Comparison of ENCODE assay signal across 15 mouse cellular contexts in the genomic region with DNA sequence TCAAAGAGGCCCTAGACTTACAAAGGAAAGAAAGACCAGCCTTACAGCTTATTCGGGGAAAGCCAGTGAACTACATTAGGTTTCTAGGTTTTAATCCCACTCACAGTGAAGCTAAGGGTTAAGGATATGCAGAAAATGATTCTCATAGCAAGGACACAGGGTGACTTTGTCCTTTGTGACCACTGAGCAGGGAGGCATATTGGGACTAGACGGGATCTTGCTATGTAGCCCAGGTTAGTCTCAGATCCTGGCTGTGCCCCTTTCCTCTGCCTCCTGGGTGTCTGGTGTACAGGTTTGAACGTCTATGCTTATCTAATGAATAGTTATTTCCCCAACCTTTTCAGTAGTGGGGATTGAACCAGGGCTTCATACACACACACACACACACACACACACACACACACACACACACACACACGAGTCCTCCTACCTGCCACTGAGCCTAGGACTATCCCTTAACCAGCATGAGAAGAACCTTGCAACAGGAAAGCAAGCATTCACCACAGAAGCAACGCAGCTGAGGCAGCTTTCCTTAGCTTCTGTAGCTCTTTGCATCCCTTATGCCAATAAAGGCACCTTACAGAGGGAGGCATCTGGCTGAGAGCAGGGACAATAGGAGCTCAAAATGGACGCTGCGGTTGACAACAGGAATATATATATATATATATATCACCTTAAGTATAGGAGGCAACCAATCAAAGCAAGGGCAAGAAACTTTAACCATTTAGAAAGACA. TPM values are rescaled to one million over a fixed set of nuclear protein-coding genes. Genes with fewer than 3 reads are reported as not detected.
DNase-seq lines count a peak whose midpoint lies in the region; ATAC-seq and TF ChIP-seq lines count a peak whose summit lies in the region.
"Had no signal": no experiment of that assay in that cellular context is flagged by ENCODE, and none has a peak within 500 bp of the region (broad histone marks: within the 10 kb centered on the region; RNA-seq: fewer than 3 reads in every experiment).

No protein-coding gene starts in this region.

- H3K4me2 ChIP-seq in heart, embryonic 11.5 days, result no peak overlapping the region
- no peak overlapping the region for H3K4me2 ChIP-seq in forebrain, embryonic 15.5 days (replicated peaks)
- peak overlapping the region; percentile 16; the same call in 1 of the 2 replicates for H3K4me2 ChIP-seq in midbrain, embryonic 12.5 days (replicated peaks)

- H3K27me3 ChIP-seq in heart, embryonic 11.5 days (ENCODE audit: control insufficient read depth, insufficient read depth, low read length), result no peaks in the 10 kb centered on the region
- H3K27me3 ChIP-seq in ES-Bruce4 (ENCODE audit: control insufficient read depth, insufficient read depth, low read length, poor library complexity, severe bottlenecking), result no peaks in the 10 kb centered on the region
- H3K27me3 ChIP-seq in forebrain, embryonic 15.5 days, result no peaks in the 10 kb centered on the region
- 0 out of 2 replicates have a peak, but pooled peaks cover 3% of the 10 kb centered on the region for H3K27me3 ChIP-seq in midbrain, embryonic 12.5 days

- TF ChIP-seq EP300 in ES-Bruce4 (IDR thresholded peaks at IDR 0.05; ENCODE audit: insufficient read depth, low read depth, low read length), result no peak

- peaks cover 6% of the 10 kb centered on the region; the same call in 1 of the 2 replicates for H3K4me1 ChIP-seq in heart, embryonic 11.5 days (ENCODE audit: control insufficient read depth, insufficient read depth, low read length)
- H3K4me1 ChIP-seq in ES-Bruce4 (ENCODE audit: control insufficient read depth, insufficient read depth, low read length), result peaks cover 3% of the 10 kb centered on the region
- H3K4me1 ChIP-seq in forebrain, embryonic 15.5 days, result peaks cover 17% of the 10 kb centered on the region
- H3K4me1 ChIP-seq in midbrain, embryonic 12.5 days, result peaks cover 26% of the 10 kb centered on the region

- WGBS in heart, embryonic 11.5 days (ENCODE audit: insufficient replicate concordance), result 36% methylated on average over 7 of the region's 7 CpGs
- 15% methylated on average over 7 of the region's 7 CpGs for WGBS in forebrain, embryonic 15.5 days
- 6% methylated on average over 7 of the region's 7 CpGs for WGBS in midbrain, embryonic 12.5 days

- H3K4me3 ChIP-seq in heart, embryonic 11.5 days (ENCODE audit: low read depth, low read length), result no peak overlapping the region
- H3K4me3 ChIP-seq in ES-Bruce4 (ENCODE audit: low read depth, low read length), result no peak overlapping the region
- H3K4me3 ChIP-seq in forebrain, embryonic 15.5 days, result no peak overlapping the region
- no peak overlapping the region for H3K4me3 ChIP-seq in midbrain, embryonic 12.5 days
- H3K4me3 ChIP-seq: erythroblast, embryonic 14.5 days had no signal

- TF ChIP-seq CTCF in ES-Bruce4 (IDR thresholded peaks at IDR 0.05; ENCODE audit: low read depth, low read length), result no peak

- TF ChIP-seq POLR2A in ES-Bruce4 (IDR thresholded peaks at IDR 0.05; ENCODE audit: insufficient read depth, low read length), result no peak

- no peak for DNase-seq in heart, adult 18-20 months
- DNase-seq in urinary bladder, postnatal 36 days (ENCODE audit: low spot score in 2 of 2), result no peak
- no peak for DNase-seq in ovary, postnatal 10 days (ENCODE audit: low spot score)
- no peak for DNase-seq in gastrocnemius, postnatal 10 days
- DNase-seq: adrenal gland, adult 8-10 months; thymus, postnatal 4 days had no signal

- no peak overlapping the region for H3K9ac ChIP-seq in heart, embryonic 11.5 days (ENCODE audit: low read depth, low read length)
- H3K9ac ChIP-seq in ES-Bruce4 (ENCODE audit: low read depth, poor library complexity, severe bottlenecking), result 0 out of 2 replicates have a peak overlapping the region, but pooled peaks have one; percentile 3
- no peak overlapping the region for H3K9ac ChIP-seq in forebrain, embryonic 15.5 days (replicated peaks)
- no peak overlapping the region for H3K9ac ChIP-seq in midbrain, embryonic 12.5 days (replicated peaks)

- ATAC-seq in heart, embryonic 11.5 days (replicated peaks; ENCODE audit: insufficient number of reproducible peaks, low FRiP score, low TSS enrichment), result no peak
- 0 out of 2 replicates have a peak, but pooled peaks have one; percentile 28 for ATAC-seq in forebrain, embryonic 15.5 days (replicated peaks)
- ATAC-seq in midbrain, embryonic 12.5 days (ENCODE audit: low FRiP score, low read depth), result no peak; the same call in none of the 2 replicates

- no peaks in the 10 kb centered on the region for H3K36me3 ChIP-seq in heart, embryonic 11.5 days (ENCODE audit: control insufficient read depth, insufficient read depth, low read length)
- 0 out of 2 replicates have a peak, but pooled peaks cover 3% of the 10 kb centered on the region for H3K36me3 ChIP-seq in ES-Bruce4 (ENCODE audit: control insufficient read depth, insufficient read depth, low read length, poor library complexity, severe bottlenecking)
- H3K36me3 ChIP-seq in forebrain, embryonic 15.5 days, result no peaks in the 10 kb centered on the region
- no peaks in the 10 kb centered on the region for H3K36me3 ChIP-seq in midbrain, embryonic 12.5 days

- peaks cover 5% of the 10 kb centered on the region for H3K9me3 ChIP-seq in heart, embryonic 11.5 days (replicated peaks; ENCODE audit: control insufficient read depth, low read length)
- no peaks in the 10 kb centered on the region for H3K9me3 ChIP-seq in ES-Bruce4 (replicated peaks; ENCODE audit: control insufficient read depth, insufficient read depth, low read length, poor library complexity, severe bottlenecking)
- no peaks in the 10 kb centered on the region for H3K9me3 ChIP-seq in forebrain, embryonic 15.5 days
- peaks cover 5% of the 10 kb centered on the region for H3K9me3 ChIP-seq in midbrain, embryonic 12.5 days

- peak overlapping the region; percentile 57 for H3K27ac ChIP-seq in heart, embryonic 11.5 days (ENCODE audit: low read depth, low read length)
- peak overlapping the region; percentile 87 for H3K27ac ChIP-seq in ES-Bruce4 (ENCODE audit: insufficient read depth, low read length)
- peak overlapping the region; percentile 75 for H3K27ac ChIP-seq in forebrain, embryonic 15.5 days (replicated peaks)
- peak overlapping the region; percentile 90 for H3K27ac ChIP-seq in midbrain, embryonic 12.5 days (replicated peaks)

RNA-seq across cellular contexts. Expression of gene Gpr1, which starts 9.5 kb away (rescaled TPM):
- not detected in 2 replicates for polyA plus RNA-seq in heart, embryonic 11.5 days (2014; fragmentation: Nextera tagmentation; extraction: Ambion mirVana)
- under 1 TPM; 0.17 to 0.51 TPM for total RNA-seq in heart, adult 18-20 months (2021)
- polyA plus RNA-seq in ES-Bruce4 (2011; ENCODE audit: insufficient read depth, insufficient read length, low read depth, missing spikeins), result 0.35 and 0.61 TPM in 2 replicates
- 0.33 and 0.34 TPM in 2 replicates for polyA plus RNA-seq in forebrain, embryonic 15.5 days (2015; fragmentation: Nextera tagmentation; extraction: Ambion mirVana)
- 0.15 and 0.20 TPM in 2 replicates for polyA plus RNA-seq in midbrain, embryonic 12.5 days (2016; fragmentation: Nextera tagmentation; extraction: Ambion mirVana)
- total RNA-seq in gastrocnemius, postnatal 10 days (2021), result under 1 TPM; 0.29 to 0.59 TPM
- total RNA-seq: common myeloid progenitor, adult 5-6 weeks; megakaryocyte progenitor cell, adult 5-6 weeks; neutrophil, adult 5-6 weeks had no signal
- polyA plus RNA-seq: erythroblast, embryonic 14.5 days; intestine, embryonic 16.5 days had no signal

RNA-seq across cellular contexts. Expression of gene Ndufs1, which starts 28.2 kb away (rescaled TPM):
- polyA plus RNA-seq in heart, embryonic 11.5 days (2014; fragmentation: Nextera tagmentation; extraction: Ambion mirVana), result 285 and 339 TPM in 2 replicates
- 100 to 1,000 TPM; 828 to 862 TPM for total RNA-seq in heart, adult 18-20 months (2021)
- 106 and 110 TPM in 2 replicates for polyA plus RNA-seq in ES-Bruce4 (2011; ENCODE audit: insufficient read depth, insufficient read length, low read depth, missing spikeins)
- 116 and 118 TPM in 2 replicates for polyA plus RNA-seq in forebrain, embryonic 15.5 days (2015; fragmentation: Nextera tagmentation; extraction: Ambion mirVana)
- 128 and 133 TPM in 2 replicates for polyA plus RNA-seq in midbrain, embryonic 12.5 days (2016; fragmentation: Nextera tagmentation; extraction: Ambion mirVana)
- 100 to 1,000 TPM; 280 to 329 TPM for total RNA-seq in gastrocnemius, postnatal 10 days (2021)

RNA-seq across cellular contexts. Expression of gene Eef1b2, which starts 28.2 kb away (rescaled TPM):
- polyA plus RNA-seq in heart, embryonic 11.5 days (2014; fragmentation: Nextera tagmentation; extraction: Ambion mirVana), result 416 and 417 TPM in 2 replicates
- total RNA-seq in heart, adult 18-20 months (2021), result 100 to 1,000 TPM; 473 to 499 TPM
- polyA plus RNA-seq in ES-Bruce4 (2011; ENCODE audit: insufficient read depth, insufficient read length, low read depth, missing spikeins), result 2,024 and 2,095 TPM in 2 replicates
- 438 and 464 TPM in 2 replicates for polyA plus RNA-seq in forebrain, embryonic 15.5 days (2015; fragmentation: Nextera tagmentation; extraction: Ambion mirVana)
- 359 and 380 TPM in 2 replicates for polyA plus RNA-seq in midbrain, embryonic 12.5 days (2016; fragmentation: Nextera tagmentation; extraction: Ambion mirVana)
- total RNA-seq in gastrocnemius, postnatal 10 days (2021), result 100 to 1,000 TPM; 594 to 615 TPM
